Mouse (Mus musculus) layer of hippocampus, postnatal 14 days (tissue): Measurements from ENCODE around the gene Slc38a4. TPM values are rescaled to one million over a fixed set of nuclear protein-coding genes. Genes with fewer than 3 reads are reported as not detected.

Experiments
- DNase-seq, 2 experiments: peaks; one replicate each; pipeline ENCODE4 v3.0.0; 2021 to 2022; ENCODE audit warnings: low spot score in 2 of 2, mixed read lengths in 1 of 2
- long read RNA-seq, 2 experiments: library from polyadenylated mRNA; stranded (forward); transcript quantifications; one replicate each; pipeline ENCODE4 v2.0.0; 2021
- total RNA-seq, 2 experiments: library from RNA; stranded (reverse); gene quantifications; 2 replicates each; pipeline ENCODE4 v1.2.3; 2021

Gene Slc38a4
- 1 to 10 TPM in 1 of 2 experiments, under 1 TPM in 1; 0.95 to 1.1 TPM for total RNA-seq
- long read RNA-seq, experiment 1, partial matches to known transcripts: 1 of 2 reads
- long read RNA-seq, experiment 1, other reads (novel, unspliced or antisense): 1 of 2 reads
- long read RNA-seq, experiment 2, partial matches to known transcripts: 1 of 1 reads
- long read RNA-seq, experiment 2, other reads (novel, unspliced or antisense): 0 of 1 reads

- no peak for DNase-seq
Measured at GRCm38 (mm10) chr15:97055794-97056193, at the start of gene Slc38a4. Gene Slc38a4, minus strand, starts transcription at chr15:97055956.

DNA sequence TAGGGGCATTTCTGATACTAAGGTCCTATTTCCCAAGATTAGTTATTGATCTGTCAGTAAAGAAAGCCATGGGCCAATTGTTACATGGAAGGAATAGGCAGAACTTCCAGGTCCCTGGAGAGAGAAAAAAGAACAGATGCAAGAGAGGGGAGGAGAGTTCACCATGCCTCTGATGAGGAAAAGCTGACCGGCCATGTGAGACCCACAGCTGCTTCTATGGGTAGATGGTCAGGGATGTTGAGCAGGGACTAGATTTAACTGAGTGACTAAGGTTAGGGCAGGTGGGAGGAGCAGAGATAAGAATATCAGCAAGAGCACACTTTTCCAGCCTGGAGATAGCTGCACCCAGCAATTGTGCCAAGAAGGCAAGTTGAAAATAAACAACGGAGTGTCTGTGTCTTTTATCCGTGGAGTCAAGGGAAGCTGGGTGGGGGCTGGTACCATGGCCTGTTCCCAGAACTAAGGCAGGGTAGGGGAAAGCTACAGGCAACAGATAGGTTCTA lies 49.2 kb upstream of the Slc38a4 start:
- no peak for DNase-seq

GRCm38 (mm10) chr15:97104048-97104447 lies 48.3 kb upstream of the Slc38a4 start:
- DNase-seq: no peak

- no peak for DNase-seq
Measured at GRCm38 (mm10) chr15:97102811-97103210, 47.1 kb upstream of the Slc38a4 start.

GRCm38 (mm10) chr15:97102181-97102580 lies 46.4 kb upstream of the Slc38a4 start:
- DNase-seq: no peak

GRCm38 (mm10) chr15:97099101-97099500 lies 43.3 kb upstream of the Slc38a4 start:
- no peak for DNase-seq

DNA sequence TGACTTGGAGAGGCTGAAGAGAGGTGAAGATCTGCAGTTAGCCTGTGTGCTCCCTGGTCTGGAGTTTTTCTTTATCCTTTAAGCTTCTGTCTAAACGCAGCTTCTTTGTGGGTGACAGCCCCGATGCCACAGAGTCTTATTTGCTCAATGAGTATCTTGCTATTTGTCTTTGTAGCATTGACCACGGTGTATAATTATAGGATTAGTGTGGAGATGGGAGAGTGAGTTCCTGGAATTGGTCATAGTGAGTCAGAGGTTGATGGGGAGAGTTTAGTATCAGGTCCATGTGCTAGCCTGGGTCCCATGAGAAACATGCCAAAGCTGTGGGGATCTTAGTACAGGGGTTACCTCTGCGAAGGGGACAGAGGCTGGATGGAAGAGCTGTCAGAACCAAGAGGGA lies 41.8 kb upstream of the Slc38a4 start:
- DNase-seq: no peak

DNA sequence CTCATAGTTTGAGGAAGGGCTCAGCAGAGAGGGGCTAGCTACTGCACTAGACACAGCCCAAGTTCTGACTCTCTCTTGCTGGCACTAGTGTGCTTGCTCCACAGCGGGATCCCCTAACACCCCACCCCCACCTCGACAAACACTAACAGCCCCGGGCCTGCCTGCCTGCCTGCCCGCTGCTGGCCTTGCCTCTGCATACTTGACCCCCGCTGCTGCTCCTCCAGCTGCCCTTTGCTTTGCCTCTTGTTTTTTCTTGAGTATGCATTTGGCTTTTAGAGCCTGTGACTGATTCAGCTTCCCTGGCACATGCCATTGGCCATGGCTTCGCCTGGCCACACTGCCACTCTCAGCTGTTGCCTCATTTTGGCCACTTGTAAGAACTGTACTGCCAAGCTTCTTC lies 33.8 kb upstream of the Slc38a4 start:
- DNase-seq: no peak

DNA sequence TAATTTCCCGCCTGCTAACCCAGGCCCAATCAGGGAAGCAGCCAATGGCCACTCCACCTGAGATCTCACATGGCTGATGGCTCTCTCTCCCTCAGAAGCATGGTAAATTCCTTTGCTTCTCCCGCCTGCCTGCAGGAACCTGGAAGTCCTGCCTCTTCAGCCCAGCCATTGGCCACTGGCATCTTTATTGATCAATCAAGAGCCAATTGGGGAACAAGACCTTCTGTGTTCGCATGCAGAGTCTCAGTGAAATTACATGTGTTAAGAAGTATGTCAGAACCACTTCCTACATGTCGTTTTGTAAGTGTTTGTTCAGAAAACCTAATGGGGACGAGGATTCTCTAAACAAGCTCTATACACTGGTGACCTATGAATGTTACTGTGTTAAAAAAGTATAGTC lies 30.1 kb upstream of the Slc38a4 start:
- peak in 1 of 2 experiments; percentile 7 for DNase-seq

DNA sequence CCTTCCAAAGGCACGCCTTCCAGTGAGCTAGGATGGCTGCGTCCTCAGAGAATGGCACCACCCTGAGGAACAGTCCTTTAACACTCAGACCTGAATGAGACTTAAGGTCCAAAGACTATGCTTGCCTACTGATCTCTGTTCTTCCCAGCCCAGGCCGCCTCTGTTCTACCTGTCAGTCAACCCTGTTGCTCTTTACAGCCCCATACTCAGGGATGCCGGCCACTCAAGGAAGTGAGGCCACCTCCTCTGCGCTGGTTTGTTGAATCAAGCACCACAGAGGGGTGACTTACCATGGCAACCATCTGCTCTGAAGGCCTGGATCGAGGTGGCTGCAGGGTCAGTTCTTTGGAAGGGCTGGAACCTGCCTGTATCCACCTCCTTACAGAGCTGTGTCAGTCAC lies 21.9 kb upstream of the Slc38a4 start:
- no peak for DNase-seq

- DNase-seq: no peak
Measured at GRCm38 (mm10) chr15:97076092-97076491, 20.3 kb upstream of the Slc38a4 start.

GRCm38 (mm10) chr15:97075240-97075639 lies 19.5 kb upstream of the Slc38a4 start:
- DNase-seq: no peak

DNA sequence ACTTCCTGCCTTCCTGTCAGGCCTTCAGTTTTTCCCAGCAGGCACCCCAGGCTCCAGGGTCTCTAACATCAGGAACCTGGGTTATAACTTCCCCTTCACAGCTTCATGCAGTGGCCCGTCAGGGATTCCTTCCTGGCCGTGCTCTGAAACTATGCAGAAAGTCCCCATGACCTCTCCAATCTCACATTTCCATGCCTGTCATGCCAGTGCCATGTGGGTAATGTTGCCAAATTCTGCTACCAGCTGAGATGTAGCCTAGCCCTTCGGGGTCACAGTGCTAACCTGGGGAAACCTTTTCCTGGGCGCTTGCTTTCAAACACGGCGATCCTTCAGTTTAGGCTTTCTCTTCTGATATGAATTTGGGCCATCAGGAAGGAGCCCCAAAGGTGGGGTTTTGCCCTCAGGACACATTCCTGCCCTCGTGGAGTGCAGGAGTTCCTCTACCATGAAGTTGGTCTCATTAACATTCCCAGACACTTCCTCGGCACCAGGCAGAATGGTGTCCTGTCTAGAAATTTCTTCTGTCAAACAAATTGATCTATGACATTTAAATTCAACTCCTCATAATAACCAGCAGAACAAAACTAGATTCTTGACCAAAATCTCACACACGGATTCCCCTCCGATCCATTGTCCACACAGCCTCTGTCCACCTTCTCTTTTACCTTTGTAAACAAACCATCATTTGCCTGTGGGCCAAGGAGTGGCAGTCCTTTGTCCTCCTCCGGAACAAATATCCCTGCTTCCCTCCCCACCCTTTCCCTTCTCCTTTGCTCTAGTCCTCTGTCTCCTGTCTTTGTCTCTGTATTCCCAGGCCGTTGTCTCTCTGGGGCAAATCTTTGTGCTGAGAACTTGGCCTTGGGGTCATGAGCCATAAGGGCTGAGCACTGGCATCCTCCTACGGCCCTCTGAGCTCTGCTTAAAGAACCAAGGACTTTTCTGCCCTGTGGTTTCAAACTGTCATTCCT lies 17.4 kb upstream of the Slc38a4 start:
- no peak for DNase-seq

- no peak for DNase-seq
Measured at GRCm38 (mm10) chr15:97067340-97068136, 11.8 kb upstream of the Slc38a4 start.

- DNase-seq: no peak
Measured at GRCm38 (mm10) chr15:97066937-97067336, 11.2 kb upstream of the Slc38a4 start.

DNA sequence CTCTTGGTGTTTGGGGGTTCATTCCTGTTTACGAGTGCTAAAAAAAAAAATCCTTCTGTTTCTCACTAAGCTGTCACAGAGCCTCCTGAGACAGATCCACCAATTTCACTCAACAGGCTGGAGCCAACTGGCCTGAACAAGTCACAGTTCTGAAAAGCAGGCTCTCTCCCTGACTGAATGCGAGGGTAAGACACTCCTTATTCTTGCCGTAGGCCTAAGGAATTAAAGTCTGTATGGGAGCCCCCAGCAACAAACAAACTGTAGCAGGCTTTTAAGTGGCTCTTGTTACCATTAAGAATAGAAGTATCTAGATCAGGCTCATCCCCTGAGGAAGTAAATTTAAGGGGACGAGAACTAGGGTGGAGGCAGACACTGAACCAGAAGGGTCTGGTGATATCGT lies 7.5 kb upstream of the Slc38a4 start:
- DNase-seq: no peak

GRCm38 (mm10) chr15:97060973-97061372 lies 5.2 kb upstream of the Slc38a4 start:
- no peak for DNase-seq

GRCm38 (mm10) chr15:97060571-97060970 lies 4.8 kb upstream of the Slc38a4 start:
- DNase-seq: no peak

GRCm38 (mm10) chr15:97060102-97060501 lies 4.3 kb upstream of the Slc38a4 start:
- DNase-seq: no peak

- no peak for DNase-seq
Measured at GRCm38 (mm10) chr15:97059071-97060041, 3.6 kb upstream of the Slc38a4 start.
